Mouse (Mus musculus) stomach, postnatal 0 days (tissue): Measurements from ENCODE around the gene R3hdm1.

Experiments
- CTCF ChIP-seq: IDR thresholded peaks from 2 replicates; pipeline ENCODE4 v1.5.1; 2016; ENCODE audit warnings: antibody characterized with exemption, low read depth, mild to moderate bottlenecking, moderate library complexity
- EP300 ChIP-seq: optimal IDR thresholded peaks from 2 replicates; pipeline ENCODE3; 2016; ENCODE audit warnings: antibody characterized with exemption

GRCm38 (mm10) chr1:128082800-128083199 lies 20.3 kb upstream of the R3hdm1 start:
- no peak for TF ChIP-seq CTCF
- TF ChIP-seq EP300 = no peak
